Mouse (Mus musculus) G1E (cell line): ENCODE measurements around the gene Ccnd3. TPM values are rescaled to one million over a fixed set of nuclear protein-coding genes. Genes with fewer than 3 reads are reported as not detected.
"Not testable (repeated sequence)": the region's sequence is repeated elsewhere in the genome, so short reads cannot be mapped to it uniquely, and the experiment has no call there.

ENCODE experiments used
- ATAC-seq: 2 replicates; pipeline ENCODE4 v1.8.0; 2016; ENCODE audit warnings: mild to moderate bottlenecking; ENCODE audit not compliant: insufficient number of reproducible peaks, poor library complexity, low FRiP score, severe bottlenecking; ENCODE audit errors: extremely low read depth
- DNase-seq: peaks from one replicate; pipeline ENCODE4 v3.0.0; 2012; ENCODE audit warnings: low spot score
- H3K27me3 ChIP-seq: 2 replicates; pipeline ENCODE4 v1.6.1; 2012; ENCODE audit warnings: mild to moderate bottlenecking, low read length, inconsistent platforms; ENCODE audit not compliant: insufficient read depth
- H3K36me3 ChIP-seq: replicated peaks from 2 replicates; pipeline ENCODE3; 2012; ENCODE audit warnings: mild to moderate bottlenecking, inconsistent platforms
- H3K4me1 ChIP-seq: 2 replicates; pipeline ENCODE4 v1.6.1; 2012; ENCODE audit warnings: low read depth, low read length, inconsistent platforms, mixed read lengths; ENCODE audit not compliant: insufficient read depth
- H3K4me3 ChIP-seq: 2 replicates; pipeline ENCODE4 v1.5.1; 2012; ENCODE audit warnings: low read depth, mild to moderate bottlenecking, inconsistent platforms, low read length, moderate library complexity, mixed read lengths
- H3K9me3 ChIP-seq: replicated peaks from 2 replicates; pipeline ENCODE4 v1.6.1; 2012; ENCODE audit warnings: inconsistent platforms
- CTCF ChIP-seq: IDR thresholded peaks from 2 replicates; pipeline ENCODE4 v1.5.1; 2012; ENCODE audit warnings: low read depth, low read length, inconsistent platforms, mixed read lengths
- GATA1 ChIP-seq: IDR thresholded peaks from 2 replicates; pipeline ENCODE4 v1.6.1; 2012; ENCODE audit warnings: borderline replicate concordance, low read length, inconsistent platforms, mixed read lengths
- GATA2 ChIP-seq: IDR thresholded peaks from 2 replicates; pipeline ENCODE4 v1.6.1; 2012; ENCODE audit warnings: low read depth, low read length, inconsistent platforms, borderline replicate concordance
- POLR2AphosphoS5 ChIP-seq: IDR thresholded peaks from 2 replicates; pipeline ENCODE4 v1.6.1; 2012; ENCODE audit warnings: low read depth, low read length, inconsistent platforms; ENCODE audit not compliant: insufficient replicate concordance
- TAL1 ChIP-seq: conservative IDR thresholded peaks from 2 replicates; pipeline ENCODE4 v1.6.1; 2012; ENCODE audit warnings: low read depth, low read length, inconsistent platforms, mixed read lengths
- polyA plus RNA-seq: library from polyadenylated mRNA; stranded (reverse); fragments of >175 nt; gene quantifications from 2 replicates; pipeline ENCODE4 v1.2.3, GENCODE M21; 2012
- total RNA-seq, 2 experiments: library from RNA; stranded (forward) in 1 of 2; stranded (reverse) in 1 of 2; fragments of 200-1000 nt in 1 of 2; fragments of >200 nt in 1 of 2; fragmentation: Nextera tagmentation in 1 of 2; gene quantifications; 2 replicates each; pipeline ENCODE4 v1.2.3; 2014 to 2017

The Ccnd3 gene
- total and polyA plus RNA-seq, 3 experiments: 134 to 426 (median 229) TPM

DNA sequence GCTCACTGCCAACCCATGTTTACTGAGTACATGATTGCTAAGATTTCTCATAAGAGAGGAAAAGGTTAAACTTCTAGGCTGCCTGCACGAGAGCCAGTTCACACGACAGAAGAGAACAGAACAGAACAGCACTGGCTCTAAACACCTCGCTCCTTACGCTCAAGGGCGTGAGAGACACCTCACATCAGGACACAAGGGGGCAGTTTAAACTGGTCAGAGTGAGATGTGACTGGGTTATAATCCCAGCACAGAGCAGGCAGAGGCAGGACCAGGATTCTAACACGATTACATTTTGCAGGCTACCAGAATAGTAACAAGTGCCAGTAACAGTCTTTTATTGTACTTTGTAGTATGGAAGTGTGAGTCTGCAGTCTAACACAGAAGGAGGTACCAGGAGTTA lies 12.1 kb upstream of the Ccnd3 start:
- Histone ChIP-seq H3K4me3 (no peak overlapping the region), H3K27me3 (no peaks in the 10 kb centered on the region), H3K4me1 (peaks cover 11% of the 10 kb centered on the region), H3K9me3 (no peaks in the 10 kb centered on the region), H3K36me3 (peaks cover 94% of the 10 kb centered on the region)
- no peak for DNase-seq
- TF ChIP-seq GATA2 (no peak), CTCF (no peak), POLR2AphosphoS5 (no peak), GATA1 (no peak), TAL1 (no peak)
- no peak for ATAC-seq

- ATAC-seq: no peak
- Histone ChIP-seq H3K4me1 (peaks cover 11% of the 10 kb centered on the region), H3K9me3 (no peaks in the 10 kb centered on the region), H3K36me3 (peaks cover 93% of the 10 kb centered on the region), H3K4me3 (no peak overlapping the region), H3K27me3 (no peaks in the 10 kb centered on the region)
- TF ChIP-seq GATA2: no peak
- TF ChIP-seq CTCF: no peak
- TF ChIP-seq GATA1: no peak
- TF ChIP-seq TAL1: no peak
- no peak for TF ChIP-seq POLR2AphosphoS5
- no peak for DNase-seq
These were observed 11.2 kb upstream of the Ccnd3 start for GRCm38 (mm10) chr17:47493653-47494052.

DNA sequence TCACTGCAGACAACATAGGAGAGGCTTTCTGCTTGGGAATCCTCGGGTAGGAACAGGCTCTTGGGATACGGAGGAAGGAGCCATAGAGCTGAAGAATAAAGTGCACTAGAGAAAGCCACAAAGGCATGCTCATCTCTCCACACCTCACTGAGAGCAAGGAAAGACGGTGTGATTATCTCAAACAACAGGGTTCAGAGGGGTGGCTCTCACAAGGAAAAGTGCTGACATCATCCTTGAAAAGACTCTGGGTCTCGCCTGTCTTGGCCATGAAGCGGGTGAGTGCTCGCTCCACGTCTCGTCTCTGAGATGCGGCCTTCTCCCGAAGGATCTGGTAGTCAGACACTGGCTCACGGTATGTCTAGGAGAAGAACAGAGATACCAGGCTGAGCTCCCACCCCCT lies 10.7 kb upstream of the Ccnd3 start:
- Histone ChIP-seq H3K36me3 (peaks cover 93% of the 10 kb centered on the region), H3K4me1 (peaks cover 11% of the 10 kb centered on the region), H3K4me3 (no peak overlapping the region), H3K9me3 (no peaks in the 10 kb centered on the region), H3K27me3 (no peaks in the 10 kb centered on the region)
- ATAC-seq: no peak
- no peak for TF ChIP-seq TAL1
- no peak for TF ChIP-seq GATA1
- TF ChIP-seq GATA2: no peak
- DNase-seq: no peak

GRCm38 (mm10) chr17:47501531-47501930 lies 3.3 kb upstream of the Ccnd3 start:
- TF ChIP-seq CTCF: no peak
- TF ChIP-seq GATA2: no peak
- no peak for TF ChIP-seq GATA1
- TF ChIP-seq POLR2AphosphoS5: no peak
- TF ChIP-seq TAL1: no peak
- no peak for DNase-seq
- H3K9me3 ChIP-seq: no peaks in the 10 kb centered on the region
- no peaks in the 10 kb centered on the region for H3K27me3 ChIP-seq
- H3K4me1 ChIP-seq: peaks cover 52% of the 10 kb centered on the region
- H3K4me3 ChIP-seq: peak overlapping the region; percentile 80
- ATAC-seq: no peak
- H3K36me3 ChIP-seq: peaks cover 44% of the 10 kb centered on the region

- H3K4me1 ChIP-seq: peaks cover 56% of the 10 kb centered on the region
These were observed 2.7 kb upstream of the Ccnd3 start, which contains the start of gene Taf8 for GRCm38 (mm10) chr17:47501946-47502706. Taf8 (minus strand) TSS chr17:47502292.

GRCm38 (mm10) chr17:47502707-47503045 lies 2.2 kb upstream of the Ccnd3 start:
- not testable (repeated sequence) for ATAC-seq

More at GRCm38 (mm10) chr17:47501946-47502706, 2.7 kb upstream of the Ccnd3 start, which contains the start of gene Taf8:
- H3K27me3 ChIP-seq: no peaks in the 10 kb centered on the region
- H3K36me3 ChIP-seq: peaks cover 43% of the 10 kb centered on the region
- ATAC-seq: peak; percentile 84
- no peaks in the 10 kb centered on the region for H3K9me3 ChIP-seq
- H3K4me3 ChIP-seq: peak within 1 kb of the TSS; percentile 80
- TF ChIP-seq GATA2 (no peak), GATA1 (no peak), CTCF (no peak), POLR2AphosphoS5 (no peak), TAL1 (no peak)
- DNase-seq: peak; percentile 89

More at GRCm38 (mm10) chr17:47502707-47503045, 2.2 kb upstream of the Ccnd3 start:
- H3K27me3 ChIP-seq, H3K9me3 ChIP-seq, DNase-seq, H3K4me3 ChIP-seq: not testable (repeated sequence)
- H3K36me3 ChIP-seq: peaks cover 42% of the 10 kb centered on the region
- H3K4me1 ChIP-seq: peaks cover 61% of the 10 kb centered on the region
